Mouse (Mus musculus) liver, postnatal 0 days (tissue): ENCODE data around the gene Ankrd39.

ENCODE experiments used
- CTCF ChIP-seq: sonication (generic); IDR thresholded peaks from 2 replicates; pipeline ENCODE4 v1.5.1; 2016; ENCODE audit warnings: antibody characterized with exemption, low read depth
- EP300 ChIP-seq: IDR thresholded peaks from 2 replicates; pipeline ENCODE4 v1.6.1; 2016; ENCODE audit warnings: antibody characterized with exemption, low read depth, mild to moderate bottlenecking

- peak; percentile 96 for TF ChIP-seq CTCF
- no peak for TF ChIP-seq EP300
Observed at GRCm38 (mm10) chr1:36501261-36501660, 46.0 kb downstream of the Ankrd39 start.
